Mouse (Mus musculus) inflammation-experienced regulatory T-cells, adult 6 months (primary cell): Measurements from ENCODE around the gene Rspo1. TPM values are rescaled to one million over a fixed set of nuclear protein-coding genes. Genes with fewer than 3 reads are reported as not detected.

Experiments
- ATAC-seq: one replicate; pipeline ENCODE4 v1.8.0; 2017
- polyA plus RNA-seq, 3 experiments: library from polyadenylated mRNA; unstranded; fragments of 100-300 nt; shearing (Covaris generic); gene quantifications; one replicate each; pipeline ENCODE4 v1.2.1; 2017

The Rspo1 gene
- polyA plus RNA-seq, 3 experiments from 2014 or later: not detected

DNA sequence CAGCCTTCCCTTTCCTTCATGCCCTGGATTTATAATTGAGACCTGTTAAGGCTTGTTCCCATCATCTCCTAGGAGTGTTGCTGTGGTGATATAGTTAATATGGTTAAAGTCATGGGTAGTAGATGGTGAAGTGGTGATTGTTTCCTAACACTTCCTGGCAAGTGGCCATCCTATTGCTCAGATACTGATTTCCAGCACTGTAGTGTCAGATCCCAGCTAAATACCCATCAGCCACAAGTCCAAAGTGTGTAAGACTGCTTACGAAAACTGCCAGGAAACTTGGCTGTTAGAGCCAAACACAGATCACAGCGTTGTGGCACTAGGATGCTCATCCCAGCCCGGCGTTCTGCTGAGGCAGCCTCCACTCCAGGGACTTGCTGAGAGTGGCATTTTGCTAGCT lies 48.1 kb downstream of the Rspo1 start:
- no peak for ATAC-seq

GRCm38 (mm10) chr4:125044454-125044853 lies 58.2 kb downstream of the Rspo1 start:
- no peak for ATAC-seq

GRCm38 (mm10) chr4:125055385-125055784 lies 69.2 kb downstream of the Rspo1 start:
- no peak for ATAC-seq

DNA sequence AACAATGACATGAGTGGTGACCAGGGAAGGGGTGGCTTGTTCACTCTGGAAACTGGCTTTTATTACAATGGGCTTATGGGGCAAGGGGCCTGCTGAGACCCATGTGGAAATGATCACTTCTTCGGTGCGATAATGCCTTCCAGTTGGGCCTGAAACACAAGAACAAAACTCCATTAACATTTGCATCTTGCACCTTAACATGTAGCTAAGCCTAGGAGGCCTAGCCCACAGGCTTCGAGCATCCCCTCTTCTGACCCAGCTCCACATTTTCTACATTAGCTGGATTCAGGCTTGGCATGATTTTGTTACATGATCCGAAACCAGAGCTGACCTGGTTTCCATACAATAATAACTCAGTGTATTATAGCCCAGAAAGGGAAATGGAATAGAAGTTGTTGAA lies 70.2 kb downstream of the Rspo1 start:
- no peak for ATAC-seq

GRCm38 (mm10) chr4:125057273-125057672 lies 71.0 kb downstream of the Rspo1 start:
- ATAC-seq: no peak

- ATAC-seq: no peak
These were observed 71.8 kb downstream of the Rspo1 start for GRCm38 (mm10) chr4:125058033-125058432.

Other genes starting within 250 kb of the Rspo1 start
- gene Inpp5b, start 244.6 kb upstream of the Rspo1 start, polyA plus RNA-seq: 100 to 1,000 TPM in 2 of 3 experiments, 10 to 100 TPM in 1; 93.6 to 120 (median 110) TPM
- gene Mtf1, start 184.3 kb upstream of the Rspo1 start, polyA plus RNA-seq: 10 to 100 TPM; 12.6 to 20.4 (median 16.9) TPM
- 1 to 10 TPM; 2.8 to 5.3 (median 5.0) TPM for gene Yrdc, start 135.8 kb upstream of the Rspo1 start, polyA plus RNA-seq
- 1 to 10 TPM; 4.3 to 4.7 (median 4.4) TPM for gene 1110065P20Rik, start 135.2 kb upstream of the Rspo1 start, polyA plus RNA-seq
- under 1 TPM; 0.30 to 0.88 (median 0.60) TPM for gene Maneal, start 124.3 kb upstream of the Rspo1 start, polyA plus RNA-seq
- not detected for gene Epha10, start 105.5 kb upstream of the Rspo1 start, polyA plus RNA-seq
- gene 9930104L06Rik, start 49.4 kb upstream of the Rspo1 start, polyA plus RNA-seq: 10 to 100 TPM in 1 of 3 experiments, 1 to 10 TPM in 2; 7.3 to 13.8 (median 9.9) TPM
- 100 to 1,000 TPM in 1 of 3 experiments, 10 to 100 TPM in 2; 12.5 to 130 (median 20.4) TPM for gene Cdca8, start 47.1 kb upstream of the Rspo1 start, polyA plus RNA-seq
- gene Gnl2, start 30.2 kb downstream of the Rspo1 start, polyA plus RNA-seq: 10 to 100 TPM; 44.4 to 76.7 (median 68.9) TPM
- gene Dnali1, start 79.3 kb downstream of the Rspo1 start, polyA plus RNA-seq: not detected
- gene Snip1, start 80.2 kb downstream of the Rspo1 start, polyA plus RNA-seq: 1 to 10 TPM; 7.7 to 8.8 (median 8.5) TPM
- 10 to 100 TPM; 60.4 to 68.9 (median 64.1) TPM for gene Meaf6, start 98.7 kb downstream of the Rspo1 start, polyA plus RNA-seq
- gene Zc3h12a, start 141.4 kb downstream of the Rspo1 start, polyA plus RNA-seq: 1 to 10 TPM; 4.6 to 6.5 (median 6.5) TPM